ENCODE assay signal across 11 mouse cellular contexts in the genomic region with DNA sequence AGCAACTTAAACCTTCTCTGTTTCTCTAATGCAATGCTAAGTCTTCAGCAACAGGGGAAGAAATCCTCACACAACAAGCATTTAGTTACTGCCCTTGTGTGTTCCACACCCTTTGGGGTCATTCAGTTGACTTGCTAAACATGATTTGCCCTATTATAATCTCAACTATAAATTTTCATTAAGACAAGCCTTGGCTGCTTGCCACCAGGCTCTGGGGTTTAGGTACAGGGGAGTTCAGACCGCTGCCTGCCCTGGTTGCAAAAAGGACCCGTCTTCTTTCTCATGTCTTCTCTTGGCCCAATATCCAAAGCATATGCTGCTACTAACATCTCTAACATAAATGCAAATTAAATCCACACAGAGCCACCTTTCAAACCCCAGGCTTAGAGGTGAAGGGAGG. TPM values are rescaled to one million over a fixed set of nuclear protein-coding genes. Genes with fewer than 3 reads are reported as not detected.
A peak's percentile ranks its signal among the peaks of the same experiment; 100 is the strongest.
DNase-seq lines count a peak whose midpoint lies in the region; ATAC-seq and TF ChIP-seq lines count a peak whose summit lies in the region.
"Had no signal": no experiment of that assay in that cellular context is flagged by ENCODE, and none has a peak within 500 bp of the region (broad histone marks: within the 10 kb centered on the region; RNA-seq: fewer than 3 reads in every experiment).

No protein-coding gene starts in this region.

- H3K27ac ChIP-seq in kidney, embryonic 16.5 days (ENCODE audit: low read length), result peak overlapping the region; percentile 19; the same call in 1 of the 2 replicates
- H3K27ac ChIP-seq in kidney, embryonic 14.5 days (ENCODE audit: low read depth, low read length), result no peak overlapping the region
- peak overlapping the region; percentile 66; the same call in 1 of the 2 replicates for H3K27ac ChIP-seq in limb, embryonic 12.5 days
- no peak overlapping the region for H3K27ac ChIP-seq in left cerebral cortex, adult 2 months

- no peak overlapping the region for H3K4me3 ChIP-seq in kidney, embryonic 16.5 days (ENCODE audit: low read length)
- H3K4me3 ChIP-seq in kidney, embryonic 14.5 days (ENCODE audit: low read length), result no peak overlapping the region
- no peak overlapping the region for H3K4me3 ChIP-seq in limb, embryonic 12.5 days (replicated peaks)
- H3K4me3 ChIP-seq in left cerebral cortex, adult 2 months, result no peak overlapping the region
- H3K4me3 ChIP-seq: midbrain, embryonic 12.5 days had no signal

- intact Hi-C loops in left cerebral cortex, adult 2 months (cut with DNase I), result no loop called here

- no peaks in the 10 kb centered on the region for H3K27me3 ChIP-seq in kidney, embryonic 16.5 days (ENCODE audit: insufficient read depth, low read length)
- H3K27me3 ChIP-seq in kidney, embryonic 14.5 days (ENCODE audit: control insufficient read depth, insufficient read depth, low read length), result no peaks in the 10 kb centered on the region
- H3K27me3 ChIP-seq in limb, embryonic 12.5 days, result no peaks in the 10 kb centered on the region
- H3K27me3 ChIP-seq: midbrain, embryonic 12.5 days had no signal

- no peak for TF ChIP-seq CTCF in left cerebral cortex, adult 2 months (IDR thresholded peaks at IDR 0.05)

- H3K36me3 ChIP-seq in kidney, embryonic 16.5 days (ENCODE audit: insufficient read depth, low read length), result peaks cover 67% of the 10 kb centered on the region
- H3K36me3 ChIP-seq in kidney, embryonic 14.5 days (ENCODE audit: control insufficient read depth, insufficient read depth, low read length), result peaks cover 86% of the 10 kb centered on the region
- H3K36me3 ChIP-seq in limb, embryonic 12.5 days, result peaks cover 84% of the 10 kb centered on the region

- 70% methylated on average over 2 of the region's 2 CpGs for WGBS in kidney, embryonic 16.5 days
- WGBS in kidney, embryonic 14.5 days, result 67% methylated on average over 2 of the region's 2 CpGs
- WGBS in limb, embryonic 12.5 days, result 36% methylated on average over 2 of the region's 2 CpGs

- no peak for ATAC-seq in kidney, embryonic 16.5 days (ENCODE audit: low FRiP score, low TSS enrichment)
- no peak for ATAC-seq in kidney, embryonic 14.5 days (ENCODE audit: low FRiP score, low TSS enrichment)
- ATAC-seq in limb, embryonic 12.5 days (ENCODE audit: insufficient number of reproducible peaks, insufficient read depth, low FRiP score, low TSS enrichment, low read depth), result no peak
- ATAC-seq in cerebellum, adult (ENCODE audit: insufficient number of reproducible peaks, low FRiP score, low TSS enrichment), result no peak
- ATAC-seq: CD4-positive, CD25-positive, alpha-beta regulatory T cell, adult 4 months; hindbrain, embryonic 16.5 days had no signal

- H3K4me1 ChIP-seq in kidney, embryonic 16.5 days (ENCODE audit: insufficient read depth, low read length), result peaks cover 45% of the 10 kb centered on the region
- H3K4me1 ChIP-seq in kidney, embryonic 14.5 days (ENCODE audit: control insufficient read depth, insufficient read depth, low read length), result peaks cover 14% of the 10 kb centered on the region; the same call in 1 of the 2 replicates
- peaks cover 75% of the 10 kb centered on the region for H3K4me1 ChIP-seq in limb, embryonic 12.5 days (replicated peaks)

- no peak overlapping the region for H3K9ac ChIP-seq in kidney, embryonic 16.5 days (replicated peaks; ENCODE audit: low read length)
- H3K9ac ChIP-seq in kidney, embryonic 14.5 days (ENCODE audit: low read depth, low read length), result no peak overlapping the region
- no peak overlapping the region for H3K9ac ChIP-seq in limb, embryonic 12.5 days (replicated peaks)
- H3K9ac ChIP-seq: midbrain, embryonic 12.5 days had no signal

- no peaks in the 10 kb centered on the region for H3K9me3 ChIP-seq in kidney, embryonic 16.5 days (ENCODE audit: low read length)
- H3K9me3 ChIP-seq in kidney, embryonic 14.5 days (ENCODE audit: control insufficient read depth, low read length), result no peaks in the 10 kb centered on the region
- no peaks in the 10 kb centered on the region for H3K9me3 ChIP-seq in limb, embryonic 12.5 days
- H3K9me3 ChIP-seq: midbrain, embryonic 12.5 days had no signal

- peak; percentile 23 for DNase-seq in urinary bladder, postnatal 25 days (ENCODE audit: low spot score)
- DNase-seq in urinary bladder, adult 2 months (ENCODE audit: low spot score), result no peak
- no peak for DNase-seq in left cerebral cortex, adult 2 months (ENCODE audit: extremely low spot score in 1 of 2, low spot score in 2 of 2)
- DNase-seq: lung, postnatal 10 days had no signal

- H3K4me2 ChIP-seq in kidney, embryonic 16.5 days (replicated peaks; ENCODE audit: low read depth, low read length), result no peak overlapping the region
- no peak overlapping the region for H3K4me2 ChIP-seq in kidney, embryonic 14.5 days (replicated peaks; ENCODE audit: low read depth, low read length)
- H3K4me2 ChIP-seq in limb, embryonic 12.5 days, result no peak overlapping the region
- H3K4me2 ChIP-seq: midbrain, embryonic 12.5 days had no signal

RNA-seq across cellular contexts. Expression of a gene that starts 27.0 kb away (rescaled TPM):
- 22.2 and 24.5 TPM in 2 replicates for polyA plus RNA-seq in kidney, embryonic 16.5 days (2015; fragmentation: Nextera tagmentation; extraction: Ambion mirVana)
- 18.3 and 24.5 TPM in 2 replicates for polyA plus RNA-seq in kidney, embryonic 14.5 days (2014; fragmentation: Nextera tagmentation; extraction: Ambion mirVana)
- 26.7 and 29.2 TPM in 2 replicates for polyA plus RNA-seq in urinary bladder, adult 2 months (2012; rRNA removed)
- polyA plus RNA-seq in limb, embryonic 12.5 days (2016; fragmentation: Nextera tagmentation; extraction: Ambion mirVana), result 24.3 and 28.5 TPM in 2 replicates
- 1 to 10 TPM; 7.8 to 8.3 TPM for total RNA-seq in left cerebral cortex, adult 2 months (2021)

RNA-seq across cellular contexts. Expression of a gene that starts 49.3 kb away (rescaled TPM):
- 15.8 and 18.9 TPM in 2 replicates for polyA plus RNA-seq in kidney, embryonic 16.5 days (2015; fragmentation: Nextera tagmentation; extraction: Ambion mirVana)
- 17.9 and 28.2 TPM in 2 replicates for polyA plus RNA-seq in kidney, embryonic 14.5 days (2014; fragmentation: Nextera tagmentation; extraction: Ambion mirVana)
- 29.6 and 42.7 TPM in 2 replicates for polyA plus RNA-seq in urinary bladder, adult 2 months (2012; rRNA removed)
- polyA plus RNA-seq in limb, embryonic 12.5 days (2016; fragmentation: Nextera tagmentation; extraction: Ambion mirVana), result 21.6 and 23.0 TPM in 2 replicates
- total RNA-seq in left cerebral cortex, adult 2 months (2021), result 10 to 100 TPM; 53.5 to 58.2 TPM

Comparison
In these comparisons a context has a peak if more than half of its experiments do, and no peak if none do; other contexts are left out.
1. H3K27ac ChIP-seq: peak in kidney, embryonic 16.5 days (single experiment) and limb, embryonic 12.5 days (single experiment); none in kidney, embryonic 14.5 days (single experiment) and left cerebral cortex, adult 2 months (single experiment).